Mouse (Mus musculus) cerebellum, postnatal 14 days (tissue): ENCODE data around the gene Top3b.
"Not testable (repeated sequence)": the region's sequence is repeated elsewhere in the genome, so short reads cannot be mapped to it uniquely, and the experiment has no call there.

ENCODE experiments used
- DNase-seq, 2 experiments: peaks; one replicate each; pipeline ENCODE4 v3.0.0; 2021; ENCODE audit warnings: mixed read lengths in 2 of 2

Gene Top3b

DNA sequence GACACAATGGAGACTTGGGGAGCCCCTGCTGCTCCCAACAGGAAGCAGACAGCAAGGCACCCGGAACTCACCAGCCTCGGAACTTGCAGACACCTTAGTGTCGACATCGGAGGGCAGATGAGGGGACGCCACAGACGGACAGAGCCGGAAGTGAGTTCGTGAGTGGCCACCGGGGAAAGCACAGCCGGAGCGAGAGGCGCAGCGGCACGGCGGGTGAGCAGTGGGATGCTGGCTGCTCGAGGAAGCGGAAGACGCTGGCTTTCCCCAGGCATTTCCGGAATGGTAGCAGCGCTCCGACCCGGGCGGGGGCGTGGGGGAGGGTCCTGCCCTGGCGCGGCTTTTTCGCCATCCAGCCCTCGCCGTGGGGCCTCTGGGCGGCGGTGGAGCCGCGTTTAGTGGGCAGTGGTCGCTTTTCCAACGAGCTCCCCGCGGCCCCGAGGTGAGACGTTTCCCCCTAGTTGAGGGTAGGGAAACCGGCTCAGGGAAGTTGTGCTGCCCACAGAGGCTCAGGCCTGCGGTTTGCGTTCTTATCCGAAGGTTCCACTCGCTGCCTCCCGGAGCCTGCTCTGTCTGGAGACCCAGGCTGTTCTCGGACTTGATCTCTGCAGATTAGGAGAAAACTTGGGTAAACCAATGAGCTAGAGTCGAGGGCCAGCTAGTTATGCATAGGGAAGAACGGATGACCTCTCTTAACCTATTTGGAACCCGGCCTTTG lies at the start of gene Top3b, which contains the start of gene Vpreb1:
TSS of gene Top3b (plus strand) at position 120 of the 715 bp plus-strand sequence.
TSS of gene Vpreb1 (minus strand) at position 227 of the 715 bp plus-strand sequence.
- DNase-seq, result peak; percentile 90 to 91

- DNase-seq, result no peak
Observed at GRCm38 (mm10) chr16:16825476-16825875, 45.1 kb upstream of the Top3b start.

GRCm38 (mm10) chr16:16826223-16826622 lies 44.3 kb upstream of the Top3b start:
- no peak for DNase-seq

DNA sequence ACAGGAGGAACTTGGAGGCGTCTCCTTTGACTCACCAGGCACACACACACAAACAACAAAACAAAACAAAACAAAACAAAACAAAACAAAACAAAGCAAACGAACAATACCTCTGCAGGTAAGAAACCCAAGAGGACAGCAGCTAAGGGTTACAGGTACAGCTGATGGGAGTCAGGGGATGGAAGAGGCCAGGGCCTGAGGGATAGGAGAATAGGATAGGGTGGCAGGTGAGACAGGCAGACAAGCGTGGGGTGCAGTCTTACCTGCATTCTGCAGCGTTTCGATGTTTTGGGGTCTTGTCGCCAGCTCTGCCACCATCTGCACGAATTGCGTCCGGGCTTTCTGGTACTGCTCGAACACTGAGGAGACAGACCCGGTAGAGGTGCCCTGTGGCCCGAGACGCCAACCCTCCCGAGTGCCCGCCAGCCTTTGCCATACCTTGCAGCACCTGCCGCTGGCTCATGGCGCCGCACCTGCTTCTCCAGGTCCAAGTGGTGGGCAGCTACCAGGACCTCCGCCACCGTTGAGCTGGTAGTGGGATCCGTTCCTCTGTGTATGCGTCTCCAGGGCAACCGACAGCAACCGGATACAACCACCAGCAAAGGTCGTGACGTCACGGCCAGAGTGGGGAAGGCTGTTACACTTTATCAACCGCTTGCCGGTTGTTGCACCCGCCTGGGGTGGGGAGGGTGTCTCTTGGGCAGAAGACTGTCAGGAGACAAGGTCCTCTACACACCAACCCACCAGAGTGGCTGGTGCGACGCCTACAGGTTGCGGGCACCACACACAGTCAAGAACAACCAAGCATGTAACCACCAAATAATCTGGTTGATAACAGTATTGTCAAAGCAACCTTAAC lies 41.5 kb upstream of the Top3b start, which contains the start of gene Spag6l:
TSS of gene Spag6l (minus strand) at position 700 of the 859 bp plus-strand sequence.
- DNase-seq, result peak; percentile 35 to 55

DNA sequence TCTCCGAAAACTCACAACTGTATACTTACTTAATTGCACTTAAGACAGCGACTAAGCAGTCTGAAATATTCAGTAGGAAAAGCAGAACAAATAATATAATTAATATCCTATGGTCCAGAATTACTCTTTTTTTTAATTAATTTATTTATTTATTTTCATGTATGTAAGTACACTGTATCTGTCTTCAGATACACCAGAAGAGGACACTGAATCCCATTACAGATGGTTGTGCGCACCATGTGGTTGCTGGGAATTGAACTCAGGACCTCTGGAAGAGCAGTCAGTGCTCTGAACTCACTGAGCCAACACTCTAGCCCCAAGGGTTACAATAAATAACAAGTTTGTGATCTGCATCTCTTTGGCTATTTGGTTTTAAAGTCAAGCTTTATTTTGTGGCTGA lies 40.9 kb upstream of the Top3b start:
- DNase-seq, result no peak

GRCm38 (mm10) chr16:16849196-16849595 lies 21.3 kb upstream of the Top3b start:
- no peak for DNase-seq

DNA sequence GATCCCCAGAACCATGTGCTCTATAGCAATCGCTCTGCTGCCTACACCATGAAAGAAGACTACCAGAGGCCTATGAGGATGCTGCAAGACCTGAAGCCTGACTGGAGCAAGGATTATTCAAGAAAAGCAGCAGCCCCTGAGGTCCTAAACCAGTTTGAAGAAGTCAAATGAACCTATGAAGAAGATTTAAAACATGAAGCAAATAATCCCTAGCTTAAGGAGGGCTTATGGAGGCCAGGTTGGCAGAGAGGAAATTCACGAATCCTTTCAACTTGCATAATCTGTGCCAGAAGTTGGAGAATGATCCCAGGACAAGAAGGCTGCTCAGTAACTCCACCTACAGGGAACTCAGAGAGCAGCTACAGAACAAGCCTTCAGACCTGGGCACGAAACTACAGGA lies 18.1 kb upstream of the Top3b start:
- no peak for DNase-seq

DNA sequence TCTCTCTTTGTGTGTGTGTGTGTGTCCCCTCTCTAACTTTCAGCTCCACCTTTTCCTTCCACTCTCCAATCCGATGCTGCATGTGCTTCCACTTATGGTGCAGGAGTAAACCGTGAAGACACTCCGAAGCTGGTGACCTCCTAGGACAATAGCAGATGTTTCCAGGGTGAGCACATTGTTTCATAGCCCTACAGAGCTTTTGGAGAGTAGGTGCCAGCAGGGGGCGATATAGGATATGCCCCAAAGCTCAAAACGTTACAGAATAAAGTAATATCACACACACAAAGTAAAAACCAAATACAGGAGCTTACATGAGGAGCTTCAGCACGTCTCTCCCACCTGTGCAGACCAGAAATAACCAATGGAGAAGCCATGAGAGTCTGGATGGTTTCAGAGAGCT lies 15.7 kb upstream of the Top3b start:
- peak in 1 of 2 experiments; percentile 25 for DNase-seq

- no peak for DNase-seq
Observed at GRCm38 (mm10) chr16:16855541-16855940, 15.0 kb upstream of the Top3b start.

- not testable (repeated sequence) for DNase-seq
Observed at GRCm38 (mm10) chr16:16856054-16856453, 14.5 kb upstream of the Top3b start.

DNA sequence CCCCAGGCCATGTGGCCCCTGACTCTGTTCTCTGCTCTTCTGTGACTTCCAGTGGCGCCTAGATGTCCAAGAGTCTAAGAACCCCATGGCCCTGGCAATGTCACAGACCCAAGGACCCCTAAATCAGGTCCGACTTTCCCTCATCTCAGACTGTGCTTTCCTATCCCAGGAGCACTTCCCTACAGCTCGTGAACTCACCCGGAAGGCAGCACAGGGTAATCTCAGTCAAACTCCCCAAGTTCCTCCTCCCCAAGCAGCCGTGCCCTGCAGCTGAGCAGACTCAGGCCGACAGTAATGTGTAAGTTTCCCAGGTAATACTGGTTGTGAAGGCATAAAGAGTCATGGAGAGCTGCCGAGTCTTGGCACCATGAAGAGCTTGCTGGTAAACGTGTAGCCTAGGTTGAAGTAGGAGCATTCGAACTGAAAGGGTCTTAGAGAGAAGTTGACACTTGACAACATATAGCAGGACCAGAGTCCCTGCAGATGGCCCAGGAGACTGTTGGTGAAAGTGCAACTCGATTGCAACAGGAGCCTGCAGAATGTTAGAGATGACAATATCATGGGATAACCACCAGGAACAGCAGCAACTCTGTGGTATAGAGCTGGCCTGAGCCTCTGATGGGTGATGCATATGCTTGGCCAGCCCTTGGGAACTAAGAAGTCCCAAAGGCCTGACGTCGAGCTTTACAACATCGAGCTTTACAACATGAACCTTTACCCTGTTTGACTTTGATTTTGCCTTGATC lies 13.6 kb upstream of the Top3b start:
- DNase-seq, result no peak

DNA sequence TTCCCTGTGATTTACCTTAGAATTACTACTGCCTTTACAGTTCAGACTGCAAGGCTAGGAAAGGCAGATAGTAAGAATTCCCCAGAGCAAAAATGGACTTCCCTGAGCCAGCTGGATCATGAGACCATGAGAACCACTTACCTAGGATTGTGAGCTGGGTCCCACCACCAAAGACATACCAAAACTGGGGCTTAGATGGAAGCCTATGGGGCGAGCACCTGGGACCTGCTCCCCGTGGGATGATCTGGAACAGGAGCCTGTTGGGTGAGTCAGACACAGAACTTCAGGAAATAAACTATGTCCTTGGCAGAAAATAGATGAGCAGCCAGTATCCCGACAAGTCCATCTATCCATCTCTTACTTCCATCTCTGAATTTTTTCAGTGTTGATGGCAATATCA lies 8.2 kb upstream of the Top3b start:
- no peak for DNase-seq

DNA sequence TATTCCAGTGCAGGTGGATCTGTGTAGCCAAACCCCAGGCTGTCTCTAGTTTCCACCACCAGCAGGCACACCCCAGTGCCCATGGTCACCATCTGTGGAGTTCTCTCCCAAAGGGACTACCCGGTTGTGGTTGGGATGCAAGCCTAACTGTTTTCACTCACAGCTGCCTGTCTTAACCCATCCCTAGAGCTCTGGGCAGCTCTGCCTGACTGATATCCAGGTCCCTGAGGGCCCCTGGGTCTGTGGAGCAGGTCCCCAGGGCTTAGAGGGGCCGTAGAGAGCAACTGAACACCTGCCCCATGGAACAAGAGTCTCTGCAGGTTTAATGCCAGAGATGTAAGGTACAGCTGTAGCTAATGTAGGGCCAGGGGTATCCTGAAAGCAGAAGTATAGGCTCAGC lies 6.6 kb upstream of the Top3b start, which contains the start of gene Igll1:
TSS of gene Igll1 (minus strand) at position 8 of the 400 bp plus-strand sequence.
- DNase-seq, result no peak

DNA sequence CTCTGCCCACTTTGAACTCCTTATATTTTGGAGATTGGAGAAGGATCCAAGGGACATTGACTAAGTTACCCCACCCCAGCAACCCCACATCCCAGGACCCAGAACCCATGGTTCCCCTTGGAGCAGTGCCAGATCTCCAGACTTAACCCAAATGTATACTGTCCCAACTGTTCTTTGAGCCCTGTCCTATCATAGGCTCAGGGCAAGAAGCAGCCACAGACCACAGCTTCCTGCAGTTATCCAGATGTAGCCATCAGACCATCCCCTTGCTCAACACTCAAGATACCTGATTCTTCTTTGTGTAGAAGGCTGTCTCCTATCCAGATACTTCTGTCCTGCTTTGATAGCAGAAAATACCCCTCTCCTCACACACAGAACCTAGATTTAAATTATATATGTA lies 5.3 kb upstream of the Top3b start:
- no peak for DNase-seq

GRCm38 (mm10) chr16:16865696-16866561 lies 4.6 kb upstream of the Top3b start:
- DNase-seq, result no peak

- DNase-seq, result no peak
Observed at GRCm38 (mm10) chr16:16870241-16870616, 307 bp upstream of the Top3b start.

GRCm38 (mm10) chr16:16879025-16879424 lies 8.5 kb downstream of the Top3b start:
- no peak for DNase-seq

DNA sequence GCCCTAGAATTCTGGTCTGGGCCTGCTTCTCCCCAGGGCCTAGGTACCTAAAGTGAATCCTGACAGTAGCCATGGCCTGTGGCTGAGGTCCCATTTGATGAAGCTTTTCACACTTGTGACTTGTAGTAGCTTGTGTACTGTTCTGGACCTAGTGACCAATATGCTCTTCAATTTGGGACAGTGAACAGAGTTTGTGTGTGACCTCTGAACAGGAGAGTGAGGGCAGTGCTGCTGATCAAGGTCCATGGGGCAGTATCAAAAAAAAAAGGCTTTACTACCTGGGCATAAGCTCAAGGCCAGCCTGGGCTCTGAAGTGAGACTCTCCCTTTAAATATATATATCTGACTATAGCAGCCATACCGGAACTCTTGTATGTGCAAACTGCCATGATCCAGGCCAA lies 17.8 kb downstream of the Top3b start:
- DNase-seq, result no peak

DNA sequence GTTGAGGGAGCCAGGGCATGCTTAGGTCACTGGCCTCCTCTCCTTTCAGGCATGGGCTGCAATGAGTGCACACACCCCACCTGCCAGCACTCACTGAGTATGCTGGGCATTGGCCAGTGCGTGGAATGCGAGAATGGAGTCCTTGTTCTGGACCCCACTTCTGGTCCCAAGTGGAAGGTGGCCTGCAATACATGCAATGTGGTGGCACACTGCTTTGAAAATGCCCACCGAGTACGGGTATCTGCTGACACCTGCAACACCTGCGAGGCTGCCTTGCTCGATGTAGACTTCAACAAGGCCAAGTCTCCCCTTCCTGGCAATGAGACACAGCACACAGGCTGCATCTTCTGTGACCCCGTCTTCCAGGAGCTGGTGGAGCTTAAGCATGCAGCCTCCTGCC lies 21.8 kb downstream of the Top3b start:
- no peak for DNase-seq

DNA sequence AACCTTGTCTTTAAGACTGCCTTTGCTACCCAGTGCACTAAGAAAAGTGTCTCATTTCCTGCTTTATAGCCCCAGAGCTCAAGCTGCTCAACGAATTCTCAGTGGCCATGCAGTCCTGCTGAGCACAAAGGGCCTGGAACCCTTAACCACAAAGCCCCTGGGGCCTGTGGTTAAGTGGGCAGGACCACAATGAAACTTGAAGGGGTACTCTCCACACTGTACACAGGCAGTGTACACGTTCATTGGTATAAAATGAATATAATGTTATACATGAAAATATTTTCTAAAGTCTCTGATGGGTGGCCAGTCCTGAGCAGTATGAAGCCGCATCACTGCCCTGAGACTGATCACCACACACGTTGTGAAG lies 25.5 kb downstream of the Top3b start:
- DNase-seq, result no peak

GRCm38 (mm10) chr16:16896382-16897055 lies 26.0 kb downstream of the Top3b start, which contains the start of gene Ppm1f:
TSS of gene Ppm1f (plus strand) at chr16:16896469.
- peak; percentile 96 to 97 for DNase-seq
